Mouse (Mus musculus) forebrain, embryonic 10.5 days (tissue): ENCODE results near the gene Syt3. TPM values are rescaled to one million over a fixed set of nuclear protein-coding genes. Genes with fewer than 3 reads are reported as not detected.

Source experiments
- DNase-seq: peaks from one replicate; pipeline ENCODE4 v3.0.0-alpha.2; 2017; ENCODE audit warnings: low spot score; ENCODE audit errors: extremely low spot score
- H3K27ac ChIP-seq: fragments of 300-500 bp; sonication (generic); 2 replicates; pipeline ENCODE4 v1.5.1; 2016; ENCODE audit warnings: mild to moderate bottlenecking
- H3K27me3 ChIP-seq: fragments of 300-500 bp; sonication (generic); 2 replicates; pipeline ENCODE4 v1.6.1; 2016; ENCODE audit warnings: mild to moderate bottlenecking; ENCODE audit not compliant: poor library complexity, severe bottlenecking
- H3K36me3 ChIP-seq: fragments of 300-500 bp; sonication (generic); replicated peaks from 2 replicates; pipeline ENCODE4 v1.6.1; 2016; ENCODE audit warnings: mild to moderate bottlenecking, moderate library complexity
- H3K4me1 ChIP-seq: fragments of 300-500 bp; sonication (generic); 2 replicates; pipeline ENCODE4 v1.6.1; 2016
- H3K4me3 ChIP-seq: fragments of 300-500 bp; sonication (generic); 2 replicates; pipeline ENCODE4 v1.5.1; 2016; ENCODE audit warnings: mild to moderate bottlenecking, moderate library complexity
- H3K9me3 ChIP-seq: fragments of 300-500 bp; sonication (generic); 2 replicates; pipeline ENCODE4 v1.6.1; 2016; ENCODE audit warnings: mild to moderate bottlenecking, moderate library complexity
- whole genome bisulfite sequencing: fragments of 180-500 bp; shearing (Covaris S2); methylation state at CpG from one replicate; pipeline ENCODE4 v1.1.7; 2016; 5-methylcytosine and 5-hydroxymethylcytosine counted together
- polyA plus RNA-seq: library from polyadenylated mRNA; unstranded; fragments of >200 nt; fragmentation: Nextera tagmentation; extraction: Ambion mirVana; gene quantifications from 2 replicates; pipeline ENCODE4 v1.2.1, GENCODE M21; 2016

Gene Syt3
- polyA plus RNA-seq, 1 experiment from 2014 or later: 3.2 TPM

DNA sequence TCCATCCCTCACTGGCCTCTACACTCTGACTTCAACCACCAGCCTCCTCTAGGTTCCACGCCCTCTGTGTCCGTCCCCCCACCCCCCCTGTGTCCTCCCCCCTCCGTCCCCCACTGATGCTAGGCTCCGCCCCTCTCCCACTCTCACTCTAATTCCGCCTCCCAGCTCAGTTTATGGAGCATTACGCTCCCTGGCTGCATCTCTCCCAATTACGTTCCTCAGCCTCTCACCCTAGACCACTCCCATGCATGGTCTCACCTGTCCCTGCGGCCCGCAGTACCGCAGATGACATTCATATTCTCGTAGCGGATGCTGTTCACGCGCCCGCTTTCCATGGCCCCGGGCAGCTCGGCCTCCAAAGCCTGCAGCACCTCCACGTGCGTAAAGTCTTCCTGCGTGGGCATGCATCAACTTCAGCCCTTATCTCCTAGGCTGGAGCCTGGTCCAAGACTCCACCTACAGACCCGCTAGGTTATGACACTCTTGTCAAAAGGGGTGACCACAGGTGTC is 23.1 kb upstream of the Syt3 start:
- Histone ChIP-seq H3K4me3 (peak overlapping the region; percentile 64), H3K9me3 (no peaks in the 10 kb centered on the region), H3K36me3 (no peaks in the 10 kb centered on the region), H3K4me1 (peaks cover 50% of the 10 kb centered on the region), H3K27ac (peak overlapping the region; percentile 88; the same call in 1 of the 2 replicates), H3K27me3 (peaks cover 73% of the 10 kb centered on the region)
- 7% methylated on average over 21 of the region's 21 CpGs for WGBS
- DNase-seq: no peak

DNA sequence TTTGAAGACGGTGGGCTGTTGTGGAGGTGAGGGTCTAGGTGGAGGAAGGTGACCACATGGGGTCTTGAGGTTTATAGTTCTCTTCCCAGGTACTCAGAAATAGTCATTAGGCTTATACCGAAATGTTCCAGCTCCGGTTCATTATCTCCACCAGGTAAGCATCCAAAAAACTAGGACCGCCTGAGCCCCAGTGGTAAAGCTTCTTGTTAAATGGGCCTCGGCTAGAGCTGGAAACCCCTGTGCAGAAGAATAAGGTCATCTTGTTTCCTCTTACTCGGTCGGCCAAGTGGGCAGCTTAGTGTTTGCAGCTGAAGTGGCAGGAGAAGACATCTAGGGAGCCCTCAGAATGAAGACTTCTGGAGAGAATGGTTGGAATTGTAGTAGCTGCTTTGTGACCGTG is 11.2 kb upstream of the Syt3 start:
- H3K9me3 ChIP-seq: peaks cover 4% of the 10 kb centered on the region; the same call in 1 of the 2 replicates
- no peak overlapping the region; the same call in 1 of the 2 replicates for H3K4me3 ChIP-seq
- WGBS: 92% methylated on average over 8 of the region's 8 CpGs
- H3K27me3 ChIP-seq: no peaks in the 10 kb centered on the region
- peaks cover 30% of the 10 kb centered on the region for H3K4me1 ChIP-seq
- no peak overlapping the region for H3K27ac ChIP-seq
- no peaks in the 10 kb centered on the region for H3K36me3 ChIP-seq
- DNase-seq: no peak

DNA sequence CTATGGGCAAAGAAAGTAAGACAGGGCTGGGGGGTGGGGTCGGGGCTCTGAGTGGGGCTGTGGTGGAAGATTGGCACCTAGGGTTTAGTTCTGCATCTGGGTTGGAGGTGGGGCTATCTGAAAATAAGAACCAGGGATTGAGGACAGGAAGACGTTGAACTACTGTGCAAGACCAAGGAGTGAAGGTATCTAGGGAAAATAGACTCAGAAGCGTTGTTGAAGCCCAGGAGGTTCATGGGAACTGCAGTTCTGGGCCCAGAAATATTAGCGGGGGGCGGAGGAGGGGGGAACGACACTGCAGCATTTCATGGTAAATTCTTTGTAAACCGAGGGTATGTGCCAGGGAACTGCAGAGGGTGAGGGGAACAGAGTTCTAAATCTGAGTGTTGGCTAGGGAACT is 10.4 kb upstream of the Syt3 start:
- no peaks in the 10 kb centered on the region for H3K36me3 ChIP-seq
- peak overlapping the region; percentile 92 for H3K27ac ChIP-seq
- no peaks in the 10 kb centered on the region for H3K27me3 ChIP-seq
- H3K4me3 ChIP-seq: peak overlapping the region; percentile 74
- H3K4me1 ChIP-seq: peaks cover 30% of the 10 kb centered on the region
- H3K9me3 ChIP-seq: peaks cover 1% of the 10 kb centered on the region; the same call in 1 of the 2 replicates
- no peak for DNase-seq
- 13% methylated on average over 7 of the region's 7 CpGs for WGBS

DNA sequence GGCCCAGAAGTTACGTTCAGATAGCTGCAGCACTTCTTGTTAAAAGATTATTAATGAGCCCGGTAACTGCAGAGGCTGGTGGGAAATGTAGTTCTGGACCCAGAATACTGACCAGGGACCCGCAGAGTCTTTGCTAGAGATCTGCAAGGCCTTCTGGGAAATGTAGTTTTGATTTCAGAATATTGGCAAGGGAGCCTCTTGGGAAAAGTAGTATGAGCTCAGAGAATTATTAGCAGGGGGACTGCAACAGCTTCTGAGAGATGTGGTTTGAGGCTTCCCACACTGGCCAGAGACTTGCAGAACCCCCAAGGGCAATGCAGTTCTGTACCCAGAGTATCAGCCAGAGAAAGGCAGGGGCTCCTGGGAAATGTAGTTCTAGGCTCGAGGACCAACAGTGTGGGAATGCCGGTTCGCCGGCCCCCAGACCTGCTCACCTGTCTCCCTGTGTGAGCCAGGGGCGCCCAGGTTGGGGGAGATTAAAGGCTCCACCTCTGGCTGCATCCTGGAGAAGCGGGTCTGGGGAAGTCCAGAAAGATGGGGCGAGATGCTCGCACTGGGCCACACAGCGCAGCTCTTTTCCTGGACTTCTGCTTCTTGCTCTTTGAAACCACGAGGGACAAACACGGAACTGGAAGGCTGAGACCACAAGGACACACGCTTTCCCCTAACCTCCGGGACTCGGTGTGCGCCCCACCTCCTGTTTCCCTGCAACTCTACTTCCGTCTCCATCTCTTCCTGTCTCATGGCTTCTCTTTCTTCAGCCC is 9.8 kb upstream of the Syt3 start:
- H3K9me3 ChIP-seq: no peaks in the 10 kb centered on the region
- DNase-seq: peak; percentile 75
- under 1% methylated on average over 19 of the region's 19 CpGs for WGBS
- H3K4me3 ChIP-seq: peak overlapping the region; percentile 74
- H3K36me3 ChIP-seq: no peaks in the 10 kb centered on the region
- peak overlapping the region; percentile 92 for H3K27ac ChIP-seq
- peaks cover 30% of the 10 kb centered on the region for H3K4me1 ChIP-seq
- no peaks in the 10 kb centered on the region for H3K27me3 ChIP-seq

DNA sequence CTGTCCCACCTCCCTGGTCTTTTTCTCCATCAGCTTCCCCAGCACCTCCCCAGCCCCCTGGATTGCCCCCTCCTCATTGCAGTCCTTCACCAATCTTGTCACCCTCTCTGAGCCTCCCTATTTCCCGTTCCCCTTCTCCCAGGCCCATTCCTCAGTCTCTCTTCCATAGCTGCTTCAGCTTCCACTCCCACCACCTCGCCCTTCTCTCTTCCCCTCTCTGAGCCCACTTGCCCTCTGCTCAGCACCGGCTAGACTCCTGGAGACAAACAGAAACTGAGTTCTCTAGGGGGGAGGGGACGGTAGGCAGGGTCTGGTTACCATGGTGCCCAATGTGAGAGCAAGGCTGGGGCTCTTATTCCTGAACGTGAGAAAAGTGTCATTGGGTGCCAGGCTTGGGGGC is 9.1 kb upstream of the Syt3 start:
- no peaks in the 10 kb centered on the region for H3K9me3 ChIP-seq
- no peaks in the 10 kb centered on the region for H3K36me3 ChIP-seq
- H3K27ac ChIP-seq: peak overlapping the region; percentile 92
- peaks cover 30% of the 10 kb centered on the region for H3K4me1 ChIP-seq
- H3K27me3 ChIP-seq: no peaks in the 10 kb centered on the region
- DNase-seq: no peak
- 2% methylated on average over 5 of the region's 5 CpGs for WGBS
- H3K4me3 ChIP-seq: peak overlapping the region; percentile 74

GRCm38 (mm10) chr7:44375207-44375606 is 8.7 kb upstream of the Syt3 start:
- peaks cover 30% of the 10 kb centered on the region for H3K4me1 ChIP-seq
- 2% methylated on average over 10 of the region's 10 CpGs for WGBS
- peak overlapping the region; percentile 74 for H3K4me3 ChIP-seq
- no peaks in the 10 kb centered on the region for H3K27me3 ChIP-seq
- no peaks in the 10 kb centered on the region for H3K9me3 ChIP-seq
- peak overlapping the region; percentile 92 for H3K27ac ChIP-seq
- no peaks in the 10 kb centered on the region for H3K36me3 ChIP-seq
- peak; percentile 60 for DNase-seq

GRCm38 (mm10) chr7:44375793-44376192 is 8.1 kb upstream of the Syt3 start:
- WGBS: 58% methylated on average over 3 of the region's 3 CpGs
- Histone ChIP-seq H3K36me3 (no peaks in the 10 kb centered on the region), H3K4me3 (no peak overlapping the region; the same call in 1 of the 2 replicates), H3K9me3 (no peaks in the 10 kb centered on the region), H3K27ac (0 out of 2 replicates have a peak overlapping the region, but pooled peaks have one; percentile 35), H3K4me1 (peaks cover 30% of the 10 kb centered on the region), H3K27me3 (no peaks in the 10 kb centered on the region)
- no peak for DNase-seq

DNA sequence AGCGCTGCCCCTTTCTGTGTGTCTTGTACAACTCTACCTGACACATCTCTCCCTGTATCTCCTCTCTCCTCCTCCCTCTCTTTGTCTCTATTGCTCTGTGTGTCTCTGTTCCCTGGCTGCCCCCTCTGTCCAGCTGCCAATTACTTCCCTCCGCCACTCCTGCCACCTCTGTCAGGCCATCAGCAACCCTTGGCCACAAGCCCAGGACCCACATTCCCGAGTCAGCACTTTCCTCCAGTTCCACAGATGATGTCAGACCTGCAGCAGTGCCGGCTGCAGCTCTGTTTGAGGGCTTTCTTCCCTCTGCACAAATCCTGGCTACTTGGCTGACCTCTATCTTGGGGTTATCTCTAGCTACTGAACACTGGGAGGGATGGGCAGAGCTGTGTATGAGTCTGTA is 5.6 kb upstream of the Syt3 start:
- Histone ChIP-seq H3K4me3 (no peak overlapping the region), H3K36me3 (no peaks in the 10 kb centered on the region), H3K27ac (no peak overlapping the region), H3K9me3 (no peaks in the 10 kb centered on the region), H3K27me3 (peaks cover 3% of the 10 kb centered on the region), H3K4me1 (peaks cover 27% of the 10 kb centered on the region)
- 69% methylated on average over 4 of the region's 4 CpGs for WGBS
- DNase-seq: no peak

DNA sequence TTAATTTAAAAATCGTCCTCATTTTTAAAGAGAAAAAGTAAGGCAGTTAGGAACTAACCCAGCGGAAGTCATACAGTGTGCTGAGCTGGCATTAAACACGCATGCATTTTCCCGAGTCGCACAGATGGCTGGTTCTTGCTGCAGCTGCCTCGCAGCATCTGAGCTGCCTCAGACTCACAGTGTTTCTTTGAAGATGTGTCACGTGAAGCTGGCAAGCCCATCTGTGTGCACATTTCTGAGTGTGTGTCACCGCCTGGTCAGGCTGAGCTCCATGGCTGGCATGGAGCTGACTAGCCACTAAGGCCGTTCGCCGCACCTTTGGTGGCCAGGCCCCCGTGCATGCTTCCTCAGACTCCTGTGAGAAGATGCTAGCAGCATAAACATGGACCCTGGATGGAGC is 1.4 kb upstream of the Syt3 start:
- Histone ChIP-seq H3K36me3 (no peaks in the 10 kb centered on the region), H3K27me3 (peaks cover 30% of the 10 kb centered on the region), H3K4me3 (no peak overlapping the region), H3K27ac (no peak overlapping the region), H3K4me1 (peaks cover 24% of the 10 kb centered on the region), H3K9me3 (no peaks in the 10 kb centered on the region)
- DNase-seq: no peak
- 86% methylated on average over 12 of the region's 12 CpGs for WGBS

DNA sequence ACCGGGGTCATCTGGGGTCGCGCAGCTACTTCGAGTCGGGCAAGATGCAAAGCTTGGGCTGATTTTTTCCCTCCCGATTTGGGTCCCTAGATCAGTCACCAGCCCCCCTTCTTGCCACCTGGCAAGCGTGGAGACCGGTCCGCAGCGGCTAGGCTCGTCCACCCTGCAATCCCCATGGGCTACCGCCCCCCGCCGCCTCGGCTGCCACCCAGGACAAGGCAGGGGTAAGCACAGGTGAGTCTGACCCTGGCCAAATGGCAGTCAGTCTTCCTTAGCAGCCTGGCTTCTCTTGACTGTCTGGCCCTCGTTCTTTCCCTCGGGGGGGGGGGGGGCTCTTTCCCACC is 786 bp downstream of the Syt3 start:
- Histone ChIP-seq H3K9me3 (no peaks in the 10 kb centered on the region), H3K4me1 (peaks cover 24% of the 10 kb centered on the region), H3K4me3 (peak overlapping the region; percentile 66), H3K27me3 (peaks cover 30% of the 10 kb centered on the region), H3K36me3 (no peaks in the 10 kb centered on the region), H3K27ac (peak overlapping the region; percentile 82)
- no peak for DNase-seq
- WGBS: under 1% methylated on average over 17 of the region's 17 CpGs

- Histone ChIP-seq H3K9me3 (no peaks in the 10 kb centered on the region), H3K4me3 (peak within 1 kb of the TSS; percentile 66), H3K36me3 (no peaks in the 10 kb centered on the region), H3K27me3 (peaks cover 30% of the 10 kb centered on the region), H3K27ac (peak within 1 kb of the TSS; percentile 82), H3K4me1 (peaks cover 24% of the 10 kb centered on the region)
- no peak for DNase-seq
- WGBS: 83% methylated on average over 12 of the region's 12 CpGs
Observed at GRCm38 (mm10) chr7:44385720-44386119, 1.8 kb downstream of the Syt3 start, which contains the start of gene 1700008O03Rik. Gene 1700008O03Rik, minus strand, starts transcription at chr7:44385820.

- Histone ChIP-seq H3K27me3 (no peaks in the 10 kb centered on the region; the same call in 1 of the 2 replicates), H3K9me3 (no peaks in the 10 kb centered on the region), H3K27ac (no peak overlapping the region), H3K4me1 (no peaks in the 10 kb centered on the region), H3K4me3 (no peak overlapping the region), H3K36me3 (no peaks in the 10 kb centered on the region)
- DNase-seq: no peak
- WGBS: 89% methylated on average over 4 of the region's 4 CpGs
Observed at GRCm38 (mm10) chr7:44391831-44392230, 7.9 kb downstream of the Syt3 start.

DNA sequence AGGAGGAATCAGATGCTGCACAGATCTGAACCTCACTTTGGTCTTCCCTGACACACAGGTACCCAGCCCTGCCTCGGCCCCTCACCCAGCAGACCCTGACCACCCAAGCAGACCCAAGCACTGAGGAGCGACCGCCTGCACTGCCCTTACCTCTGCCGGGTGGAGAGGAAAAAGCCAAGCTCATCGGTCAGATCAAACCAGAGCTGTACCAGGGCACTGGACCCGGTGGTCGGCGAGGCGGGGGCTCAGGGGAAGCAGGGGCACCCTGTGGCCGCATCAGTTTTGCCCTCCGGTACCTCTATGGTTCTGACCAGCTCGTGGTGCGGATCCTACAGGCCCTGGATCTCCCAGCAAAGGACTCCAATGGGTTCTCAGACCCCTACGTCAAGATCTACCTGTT is 8.4 kb downstream of the Syt3 start:
- Histone ChIP-seq H3K36me3 (no peaks in the 10 kb centered on the region), H3K27me3 (no peaks in the 10 kb centered on the region; the same call in 1 of the 2 replicates), H3K4me3 (no peak overlapping the region), H3K9me3 (no peaks in the 10 kb centered on the region), H3K4me1 (no peaks in the 10 kb centered on the region), H3K27ac (0 out of 2 replicates have a peak overlapping the region, but pooled peaks have one; percentile 5)
- WGBS: 87% methylated on average over 14 of the region's 14 CpGs
- no peak for DNase-seq
